Mouse (Mus musculus): ENCODE results near the gene Agap1.

DNA sequence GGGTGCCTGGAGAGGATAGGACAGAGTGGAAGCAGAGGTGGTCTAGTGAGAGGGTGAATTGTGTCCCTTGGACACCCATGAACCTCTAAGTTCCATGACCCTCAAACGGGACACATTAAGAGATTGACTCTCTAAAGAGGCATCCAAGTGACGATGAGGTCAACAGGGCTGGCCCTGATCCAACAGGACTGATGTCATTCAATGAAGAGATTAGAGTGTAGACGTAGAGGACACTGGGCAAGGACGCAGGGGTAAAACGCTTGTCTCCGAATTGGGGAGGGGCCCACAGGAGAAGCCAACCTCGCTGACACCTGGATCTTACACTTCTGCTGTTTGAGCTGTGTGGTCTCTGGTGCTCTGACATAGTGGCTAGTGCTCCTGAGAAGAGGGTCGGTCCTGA is 2.5 kb upstream of the Agap1 start:
- TF ChIP-seq CTCF (IDR thresholded peaks at IDR 0.05; ENCODE audit: insufficient read depth, low read depth, low read length) (no peak), POLR2A (IDR thresholded peaks at IDR 0.05; ENCODE audit: insufficient read depth, low read depth, low read length) (no peak)
